Mouse (Mus musculus): ENCODE measurements around the gene Btbd35f17. TPM values are rescaled to one million over a fixed set of nuclear protein-coding genes. Genes with fewer than 3 reads are reported as not detected.

Gene Btbd35f17
- polyA plus RNA-seq (2012; rRNA removed) = not detected in 2 replicates

DNA sequence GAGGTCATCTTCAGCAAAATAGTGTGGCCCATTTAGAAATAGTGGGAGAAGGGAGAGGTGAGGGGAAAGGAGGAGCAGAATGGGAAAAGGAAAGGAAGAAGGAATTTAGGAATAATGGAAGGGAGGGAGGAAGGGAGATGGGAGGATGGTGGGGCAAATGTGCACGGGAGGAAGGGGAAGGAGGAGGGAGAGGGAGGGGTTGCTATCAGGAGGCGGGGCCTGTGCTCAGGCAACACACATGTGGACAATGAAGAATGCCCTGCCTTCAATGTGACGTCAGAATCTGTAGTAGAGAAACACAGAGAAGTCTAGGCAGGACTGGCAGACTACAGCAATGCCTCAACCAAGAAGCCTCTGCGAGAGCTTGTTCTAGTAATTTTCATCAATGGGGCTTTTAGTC, at the start of gene Btbd35f17:
Btbd35f17 (plus strand) TSS at position 301 of the 400 bp plus-strand sequence.

Other genes starting within 250 kb of the Btbd35f17 start
- gene Btbd35f28, start 174.1 kb upstream of the Btbd35f17 start, polyA plus RNA-seq (2012; rRNA removed) = not detected in 2 replicates
- not detected in 2 replicates for gene Btbd35f20, start 79.4 kb upstream of the Btbd35f17 start, polyA plus RNA-seq (2012; rRNA removed)

Data from stomach, adult 2 months (tissue).